Mouse (Mus musculus) frontal cortex, postnatal 36 days (tissue): ENCODE measurements around the gene Nol7.

Source experiments
- DNase-seq, 2 experiments: peaks; one replicate each; pipeline ENCODE4 v3.0.0; 2022; ENCODE audit warnings: low spot score in 2 of 2

Nol7 gene

GRCm38 (mm10) chr13:43428436-43428835, 30.2 kb downstream of the Nol7 start:
- DNase-seq = no peak

- no peak for DNase-seq
These were observed 35.2 kb downstream of the Nol7 start for GRCm38 (mm10) chr13:43433395-43433794.

GRCm38 (mm10) chr13:43440376-43440775, 42.2 kb downstream of the Nol7 start:
- no peak for DNase-seq

GRCm38 (mm10) chr13:43442551-43442950, 44.4 kb downstream of the Nol7 start:
- DNase-seq = no peak

GRCm38 (mm10) chr13:43443706-43444105, 45.5 kb downstream of the Nol7 start:
- no peak for DNase-seq

GRCm38 (mm10) chr13:43444717-43445116, 46.5 kb downstream of the Nol7 start:
- no peak for DNase-seq

GRCm38 (mm10) chr13:43445754-43446153, 47.6 kb downstream of the Nol7 start:
- no peak for DNase-seq

- DNase-seq = no peak
These were observed 49.5 kb downstream of the Nol7 start for GRCm38 (mm10) chr13:43447721-43448120.

GRCm38 (mm10) chr13:43450686-43451085, 52.5 kb downstream of the Nol7 start:
- DNase-seq = no peak

- no peak for DNase-seq
These were observed 54.0 kb downstream of the Nol7 start for GRCm38 (mm10) chr13:43452177-43452576.

- no peak for DNase-seq
These were observed 54.8 kb downstream of the Nol7 start for GRCm38 (mm10) chr13:43452843-43453605.

GRCm38 (mm10) chr13:43454431-43454830, 56.2 kb downstream of the Nol7 start:
- no peak for DNase-seq
